Mouse (Mus musculus) testis, adult 2 months (tissue): ENCODE data around the gene Lpcat1.

ENCODE experiments used
- CTCF ChIP-seq: fragments of 200-500 bp; IDR thresholded peaks from 2 replicates; pipeline ENCODE4 v1.5.1; 2012; ENCODE audit warnings: low read depth, mild to moderate bottlenecking, inconsistent platforms, low read length, moderate library complexity; ENCODE audit not compliant: control insufficient read depth, insufficient read depth, insufficient replicate concordance
- POLR2A ChIP-seq: fragments of 200-500 bp; IDR thresholded peaks from 2 replicates; pipeline ENCODE4 v1.6.1; 2012; ENCODE audit warnings: low read depth, mild to moderate bottlenecking, inconsistent platforms, low read length, moderate library complexity; ENCODE audit not compliant: control insufficient read depth

DNA sequence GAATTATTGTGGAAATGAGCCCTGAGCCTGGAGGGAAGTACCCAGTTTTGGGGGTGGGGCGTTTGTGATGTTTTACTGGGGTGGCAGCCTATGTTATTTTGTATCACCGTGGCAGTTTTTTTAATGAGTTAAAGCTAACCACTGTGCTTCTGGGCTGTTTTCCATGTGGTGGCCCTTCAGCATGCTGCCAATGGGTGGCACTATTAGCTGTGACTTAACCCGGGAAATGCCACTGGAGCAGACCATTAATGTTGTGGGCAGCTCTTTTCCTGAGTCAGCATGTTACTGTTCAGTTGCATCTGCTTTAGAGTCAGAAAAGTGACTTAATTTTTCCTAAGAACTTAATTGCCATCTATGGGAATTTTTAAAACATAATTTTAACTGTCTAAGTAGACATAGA is 5.5 kb downstream of the Lpcat1 start:
- TF ChIP-seq CTCF = no peak
- no peak for TF ChIP-seq POLR2A
